Mouse (Mus musculus) erythroid progenitor cell, adult 5-6 weeks (primary cell): ENCODE results near the gene Ccdc85c. TPM values are rescaled to one million over a fixed set of nuclear protein-coding genes. Genes with fewer than 3 reads are reported as not detected.

Experiments used
- ATAC-seq: replicated peaks from 2 replicates; pipeline ENCODE4 v1.8.0; 2016; ENCODE audit warnings: moderate number of reproducible peaks, mild to moderate bottlenecking, moderate TSS enrichment, inconsistent platforms; ENCODE audit not compliant: poor library complexity, low FRiP score, severe bottlenecking
- total RNA-seq, 2 experiments: library from RNA; stranded (forward) in 1 of 2; stranded (reverse) in 1 of 2; fragments of 150-400 nt in 1 of 2; fragments of 186-747, 209-891 nt in 1 of 2; gene quantifications; 2 replicates each; pipeline versions ENCODE4 v1.2.3 to v1.2.4; 2015 to 2017; ENCODE audit warnings: low replicate concordance in 2 of 2

Gene Ccdc85c
- not detected in 2 replicates for total RNA-seq (2015; ENCODE audit: low replicate concordance)
- 0.64 and 6.3 TPM in 2 replicates for total RNA-seq (2017; ENCODE audit: low replicate concordance)

GRCm38 (mm10) chr12:108274661-108275507 is at the start of gene Ccdc85c:
Gene Ccdc85c (minus strand): TSS chr12:108275425.
- 0 out of 2 replicates have a peak, but pooled peaks have one; percentile 5 for ATAC-seq

- no peak for ATAC-seq
Measured at GRCm38 (mm10) chr12:108320096-108320495, 44.9 kb upstream of the Ccdc85c start.

GRCm38 (mm10) chr12:108318499-108318898 is 43.3 kb upstream of the Ccdc85c start:
- ATAC-seq: no peak

DNA sequence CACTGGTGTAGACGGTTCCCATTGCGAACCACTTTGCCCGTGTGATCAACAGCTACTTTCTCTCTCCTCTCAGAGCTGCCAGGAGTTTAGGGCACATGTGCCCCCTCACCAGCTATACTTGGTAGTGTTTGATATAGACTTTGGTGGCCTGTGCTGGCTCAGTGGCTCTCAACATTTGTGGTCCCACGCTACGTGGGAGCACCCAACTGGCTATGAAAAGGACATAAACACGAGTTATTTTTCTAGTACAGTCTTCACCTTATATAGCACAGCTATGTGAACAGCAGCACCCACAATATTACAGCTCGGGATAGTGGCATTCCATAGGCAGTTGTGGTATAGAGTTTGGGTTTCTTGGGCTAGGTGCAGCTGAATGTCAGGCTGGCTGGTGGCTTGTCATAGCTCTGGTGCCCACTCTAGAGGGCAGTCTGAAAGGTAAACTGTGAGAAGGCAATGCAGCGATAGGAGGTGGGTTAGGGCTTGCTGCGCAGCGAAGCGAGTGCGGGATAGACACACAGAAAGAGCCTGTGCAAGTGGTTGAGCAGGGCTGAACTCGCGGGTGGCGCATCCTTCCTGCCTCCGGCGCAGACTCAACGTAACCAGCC is 42.7 kb upstream of the Ccdc85c start:
- ATAC-seq: no peak

DNA sequence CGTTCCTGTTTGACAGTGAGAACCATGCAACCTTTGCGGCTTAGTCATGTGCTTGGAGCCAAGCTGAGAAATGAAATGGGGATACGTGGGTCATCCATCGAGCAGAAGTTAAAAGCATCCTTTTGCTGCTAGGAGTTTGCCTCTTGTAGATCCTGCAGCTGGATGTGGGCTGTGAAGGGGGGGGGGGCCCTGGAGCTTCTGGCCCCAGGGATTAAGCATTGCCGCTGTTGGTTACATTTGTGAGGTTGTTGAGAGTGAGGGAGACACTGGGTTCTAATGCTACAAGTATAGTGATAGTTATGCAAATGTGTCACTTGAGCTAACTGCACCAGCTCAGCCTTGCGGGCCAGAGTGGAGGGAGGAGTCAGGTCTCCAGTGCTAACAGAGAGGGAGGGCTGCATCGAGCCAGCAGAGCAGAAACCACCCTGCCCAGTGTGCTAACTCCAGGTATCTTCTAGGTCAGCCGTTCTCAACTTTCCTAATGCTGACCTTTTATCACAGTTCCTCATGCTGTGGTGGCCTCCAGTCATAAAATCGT is 42.0 kb upstream of the Ccdc85c start:
- no peak for ATAC-seq

GRCm38 (mm10) chr12:108316655-108317054 is 41.4 kb upstream of the Ccdc85c start:
- ATAC-seq: no peak

- ATAC-seq: no peak
Measured at GRCm38 (mm10) chr12:108315818-108316217, 40.6 kb upstream of the Ccdc85c start.

- no peak for ATAC-seq
Measured at GRCm38 (mm10) chr12:108313244-108313772, 38.1 kb upstream of the Ccdc85c start.

DNA sequence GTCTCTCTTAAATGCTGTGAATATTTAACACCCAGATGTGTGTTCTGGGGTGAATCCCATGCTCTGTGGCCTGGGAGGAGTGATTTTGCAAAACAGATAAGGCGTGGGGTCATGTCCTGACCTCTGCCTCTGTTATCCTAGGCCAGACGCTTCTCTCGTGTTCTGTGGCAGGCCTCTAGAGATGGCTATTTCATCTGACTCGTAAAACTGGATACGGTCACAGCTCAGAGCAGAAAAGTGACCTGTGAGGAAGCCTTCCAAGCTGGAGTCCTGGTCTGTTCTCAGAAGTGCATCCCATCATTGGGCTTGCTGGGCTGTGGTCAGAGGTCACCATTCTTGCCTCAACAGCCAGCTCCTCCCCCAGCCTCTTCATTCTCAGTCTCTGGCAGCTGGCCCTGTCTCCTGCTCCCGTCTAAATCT is 37.2 kb upstream of the Ccdc85c start:
- ATAC-seq: no peak

DNA sequence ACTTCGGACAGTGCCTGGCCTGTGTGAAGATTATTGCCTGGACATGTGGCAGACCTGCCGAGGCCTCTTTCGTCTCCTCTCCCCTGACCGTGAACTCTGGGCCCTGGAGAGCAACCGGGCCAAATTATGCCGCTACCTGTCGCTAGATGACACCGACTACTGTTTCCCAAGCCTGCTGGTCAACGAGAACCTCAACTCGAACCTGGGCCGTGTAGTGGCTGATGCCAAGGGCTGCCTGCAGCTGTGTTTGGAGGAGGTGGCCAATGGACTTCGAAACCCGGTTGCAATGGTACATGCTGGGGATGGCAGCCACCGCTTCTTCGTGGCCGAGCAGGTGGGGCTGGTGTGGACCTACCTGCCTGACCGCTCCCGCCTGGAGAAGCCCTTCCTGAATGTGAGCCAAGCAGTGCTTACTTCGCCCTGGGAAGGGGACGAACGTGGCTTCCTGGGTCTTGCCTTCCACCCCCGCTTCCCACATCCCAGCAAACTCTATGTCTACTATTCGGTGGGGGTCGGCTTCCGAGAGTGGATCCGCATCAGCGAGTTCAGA is 36.6 kb upstream of the Ccdc85c start:
- ATAC-seq: no peak

GRCm38 (mm10) chr12:108310456-108311027 is 35.3 kb upstream of the Ccdc85c start:
- no peak for ATAC-seq

DNA sequence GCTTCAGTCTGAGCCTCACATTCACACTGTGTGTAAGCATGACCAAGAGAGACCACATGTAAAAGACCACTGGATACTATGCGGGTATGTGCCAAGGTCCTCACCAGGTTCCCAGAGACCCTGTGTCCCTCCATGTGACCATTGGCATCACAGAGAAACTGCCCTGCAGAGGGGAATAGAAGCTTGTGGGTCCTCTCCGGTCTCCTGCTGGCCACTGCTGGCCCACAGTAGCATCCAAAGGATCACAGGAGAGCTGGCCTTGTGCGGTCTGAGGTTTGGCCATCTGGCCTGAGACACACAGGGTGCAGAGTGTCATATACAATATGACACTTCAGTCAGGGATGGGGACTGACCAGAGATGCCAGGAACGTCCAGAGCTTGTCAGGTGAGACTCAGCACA is 34.8 kb upstream of the Ccdc85c start:
- ATAC-seq: no peak

DNA sequence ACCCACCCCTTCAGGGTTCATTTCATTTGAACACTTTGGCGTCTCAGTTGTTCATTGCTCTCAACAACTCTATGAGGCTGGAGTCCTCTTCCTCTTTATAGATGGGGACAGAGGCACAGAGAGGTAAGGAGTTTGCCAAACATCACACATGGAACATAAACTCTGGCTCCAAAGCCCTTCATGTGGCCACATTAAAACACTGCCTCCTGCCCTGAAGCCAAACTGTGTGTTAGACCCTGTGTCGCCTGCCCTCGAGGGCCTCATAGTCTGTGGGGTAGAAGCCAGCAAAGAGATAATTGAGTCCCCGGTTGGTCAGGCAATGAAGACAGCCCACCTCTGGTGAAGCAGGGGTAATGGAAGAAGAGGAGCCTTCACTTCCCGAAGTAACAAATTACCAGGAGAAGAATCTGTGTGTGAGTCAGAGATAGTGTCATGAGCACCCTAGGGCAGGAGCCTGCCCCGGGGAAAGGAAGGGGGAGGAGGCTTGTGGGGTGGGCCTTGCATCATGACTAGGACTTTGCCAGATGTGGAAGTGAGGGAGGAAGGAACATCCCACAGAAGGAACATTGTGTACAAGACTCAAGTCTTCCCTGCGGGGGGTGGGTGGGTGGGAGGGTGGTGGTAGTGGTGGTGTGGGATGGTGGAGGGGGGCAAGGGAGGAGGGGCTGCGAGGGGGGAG is 34.0 kb upstream of the Ccdc85c start:
- no peak for ATAC-seq

GRCm38 (mm10) chr12:108308363-108308856 is 33.2 kb upstream of the Ccdc85c start:
- ATAC-seq: no peak

- no peak for ATAC-seq
Measured at GRCm38 (mm10) chr12:108307553-108307952, 32.3 kb upstream of the Ccdc85c start.

DNA sequence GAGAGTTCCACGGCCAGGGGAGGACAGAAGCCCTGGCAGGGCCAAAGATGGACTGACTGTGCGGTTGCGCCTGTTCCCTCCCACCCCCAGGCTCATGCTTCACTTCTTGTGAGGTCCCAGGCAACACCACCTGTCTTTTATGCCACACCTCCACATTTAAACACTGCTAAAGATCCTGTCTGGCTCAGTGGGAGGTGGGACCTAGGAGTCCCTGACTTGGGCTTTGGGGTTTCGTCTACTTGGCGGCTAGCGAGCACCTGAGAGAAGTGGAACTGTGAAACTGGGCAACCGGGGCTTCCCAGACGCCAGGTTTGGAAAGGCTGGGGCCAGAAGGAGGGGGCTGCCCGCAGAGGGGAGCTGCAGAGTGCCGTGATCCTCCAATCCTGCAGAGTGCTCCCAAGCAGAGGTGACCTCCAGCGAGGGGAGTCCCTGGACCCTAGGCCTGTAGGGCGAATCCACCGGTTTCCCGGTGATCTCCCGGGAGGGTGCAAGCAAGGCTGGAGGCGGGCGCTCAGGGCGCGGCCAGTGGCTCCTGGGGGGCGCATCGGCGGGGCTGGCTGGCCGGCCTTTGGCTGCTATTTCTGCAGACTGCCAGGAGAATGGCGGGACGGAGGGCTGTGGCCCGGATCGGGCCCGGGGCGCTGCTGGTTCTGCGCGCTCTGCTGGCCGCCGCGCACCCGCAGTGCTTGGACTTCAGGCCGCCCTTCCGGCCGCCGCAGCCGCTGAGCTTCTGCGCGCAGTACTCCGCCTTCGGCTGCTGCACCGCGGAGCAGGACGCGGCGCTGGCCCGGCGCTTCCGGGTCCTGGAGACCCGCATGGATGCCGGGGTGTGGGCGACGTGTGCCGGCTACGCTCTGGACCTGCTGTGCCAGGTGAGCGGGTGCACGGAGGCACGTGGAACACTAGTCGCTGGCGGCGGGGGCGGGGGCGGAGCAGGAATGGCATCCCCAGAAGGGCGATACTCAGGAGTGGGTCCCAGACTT is 30.9 kb upstream of the Ccdc85c start, which contains the start of gene Hhipl1:
Gene Hhipl1, plus strand, starts transcription at position 459 of the 983 bp plus-strand sequence.
- no peak for ATAC-seq

DNA sequence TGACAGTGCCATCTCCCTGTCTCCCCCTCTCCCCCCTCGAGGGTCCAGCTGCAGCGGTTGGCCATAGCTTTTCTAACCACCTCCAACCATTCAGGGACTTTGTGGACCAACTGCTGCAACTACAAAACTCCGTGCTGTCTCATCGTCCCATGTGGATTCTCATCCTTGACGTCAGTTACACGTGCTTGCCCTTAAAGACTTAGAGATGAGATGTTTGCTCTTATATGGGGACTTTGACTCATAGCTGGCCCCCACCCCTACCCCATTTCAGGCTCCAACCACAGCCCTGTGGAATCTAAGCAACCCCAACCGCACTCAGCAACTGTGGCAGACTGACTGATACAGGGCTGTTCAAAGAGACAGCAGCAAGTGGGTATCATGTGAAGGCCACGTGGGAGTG is 29.9 kb upstream of the Ccdc85c start:
- ATAC-seq: no peak

- no peak for ATAC-seq
Measured at GRCm38 (mm10) chr12:108303778-108304365, 28.6 kb upstream of the Ccdc85c start.
